Mouse (Mus musculus) stomach, embryonic 16.5 days (tissue): ENCODE measurements around the gene Slc6a21. TPM values are rescaled to one million over a fixed set of nuclear protein-coding genes. Genes with fewer than 3 reads are reported as not detected.
A peak's percentile ranks its signal among the peaks of the same experiment; 100 is the strongest.

Experiments
- ATAC-seq: fragments of 200-750 bp; cut with Nextera tagmentation; 2 replicates; pipeline ENCODE4 v1.8.0; 2017; ENCODE audit warnings: moderate number of reproducible peaks, moderate TSS enrichment; ENCODE audit not compliant: insufficient read depth, low FRiP score
- H3K27ac ChIP-seq: fragments of 300-500 bp; sonication (generic); 2 replicates; pipeline ENCODE4 v1.5.1; 2014; ENCODE audit warnings: low read length
- H3K27me3 ChIP-seq: fragments of 300-500 bp; sonication (generic); 2 replicates; pipeline ENCODE4 v1.6.1; 2014; ENCODE audit warnings: low read length, control low read depth, mixed read lengths; ENCODE audit not compliant: control insufficient read depth, insufficient read depth
- H3K36me3 ChIP-seq: fragments of 300-500 bp; sonication (generic); 2 replicates; pipeline ENCODE4 v1.6.1; 2014; ENCODE audit warnings: low read length; ENCODE audit not compliant: control insufficient read depth, insufficient read depth
- H3K4me1 ChIP-seq: fragments of 300-500 bp; sonication (generic); 2 replicates; pipeline ENCODE4 v1.6.1; 2014; ENCODE audit warnings: low read length, control low read depth, mixed read lengths; ENCODE audit not compliant: control insufficient read depth, insufficient read depth
- H3K4me2 ChIP-seq: fragments of 300-500 bp; sonication (generic); 2 replicates; pipeline ENCODE4 v1.6.1; 2014; ENCODE audit warnings: low read depth, low read length, mixed read lengths
- H3K4me3 ChIP-seq: fragments of 300-500 bp; sonication (generic); replicated peaks from 2 replicates; pipeline ENCODE4 v1.5.1; 2014; ENCODE audit warnings: mild to moderate bottlenecking, low read length
- H3K9ac ChIP-seq: fragments of 300-500 bp; sonication (generic); 2 replicates; pipeline ENCODE4 v1.6.1; 2014; ENCODE audit warnings: low read length
- H3K9me3 ChIP-seq: fragments of 300-500 bp; sonication (generic); replicated peaks from 2 replicates; pipeline ENCODE4 v1.6.1; 2016; ENCODE audit warnings: low read length, control low read depth; ENCODE audit not compliant: control insufficient read depth
- WGBS: fragments of 180-500 bp; shearing (Covaris S2); extraction: QIAGEN DNeasy Blood & Tissue Kit; methylation state at CpG from one replicate; pipeline ENCODE4 v1.1.7; 2014; 5-methylcytosine and 5-hydroxymethylcytosine counted together
- polyA plus RNA-seq: library from polyadenylated mRNA; unstranded; fragments of >200 nt; fragmentation: Nextera tagmentation; extraction: Ambion mirVana; gene quantifications from 2 replicates; pipeline ENCODE4 v1.2.1, GENCODE M21; 2015

Gene Slc6a21
- polyA plus RNA-seq, 1 experiment from 2014 or later = not detected

GRCm38 (mm10) chr7:45265518-45265917 is 11.8 kb upstream of the Slc6a21 start:
- Histone ChIP-seq H3K9me3 (no peaks in the 10 kb centered on the region), H3K4me1 (no peaks in the 10 kb centered on the region), H3K36me3 (no peaks in the 10 kb centered on the region), H3K27me3 (no peaks in the 10 kb centered on the region), H3K4me3 (no peak overlapping the region), H3K9ac (no peak overlapping the region), H3K27ac (no peak overlapping the region), H3K4me2 (no peak overlapping the region)
- no peak for ATAC-seq
- 80% methylated on average over 1 of the region's 1 CpGs for WGBS

- Histone ChIP-seq H3K36me3 (no peaks in the 10 kb centered on the region), H3K4me2 (no peak overlapping the region), H3K9me3 (no peaks in the 10 kb centered on the region), H3K9ac (no peak overlapping the region), H3K27ac (no peak overlapping the region), H3K4me1 (no peaks in the 10 kb centered on the region), H3K27me3 (no peaks in the 10 kb centered on the region), H3K4me3 (no peak overlapping the region)
- ATAC-seq = no peak
- WGBS = 47% methylated on average over 10 of the region's 10 CpGs
These were observed 4.4 kb upstream of the Slc6a21 start for GRCm38 (mm10) chr7:45272786-45273412.

- no peak for ATAC-seq
- H3K9me3 ChIP-seq = no peaks in the 10 kb centered on the region
- H3K36me3 ChIP-seq = no peaks in the 10 kb centered on the region
- H3K27me3 ChIP-seq = no peaks in the 10 kb centered on the region
- 83% methylated on average over 8 of the region's 8 CpGs for WGBS
- H3K9ac ChIP-seq = no peak overlapping the region
- no peak overlapping the region for H3K27ac ChIP-seq
- H3K4me1 ChIP-seq = no peaks in the 10 kb centered on the region
- H3K4me2 ChIP-seq = no peak overlapping the region
- H3K4me3 ChIP-seq = no peak overlapping the region
These were observed 3.6 kb upstream of the Slc6a21 start for GRCm38 (mm10) chr7:45273672-45274071.

GRCm38 (mm10) chr7:45286486-45286885 is 9.2 kb downstream of the Slc6a21 start:
- no peak overlapping the region for H3K4me3 ChIP-seq
- H3K27ac ChIP-seq = no peak overlapping the region
- no peaks in the 10 kb centered on the region for H3K9me3 ChIP-seq
- no peaks in the 10 kb centered on the region for H3K27me3 ChIP-seq
- no peak overlapping the region for H3K9ac ChIP-seq
- no peak for ATAC-seq
- no peak overlapping the region for H3K4me2 ChIP-seq
- H3K36me3 ChIP-seq = no peaks in the 10 kb centered on the region
- no peaks in the 10 kb centered on the region for H3K4me1 ChIP-seq
- 73% methylated on average over 13 of the region's 13 CpGs for WGBS

- no peak for ATAC-seq
- no peaks in the 10 kb centered on the region for H3K4me1 ChIP-seq
- no peak overlapping the region for H3K4me3 ChIP-seq
- no peaks in the 10 kb centered on the region for H3K36me3 ChIP-seq
- H3K4me2 ChIP-seq = no peak overlapping the region
- H3K9ac ChIP-seq = no peak overlapping the region
- no peaks in the 10 kb centered on the region for H3K27me3 ChIP-seq
- H3K9me3 ChIP-seq = no peaks in the 10 kb centered on the region
- WGBS = 74% methylated on average over 1 of the region's 1 CpGs
- no peak overlapping the region for H3K27ac ChIP-seq
These were observed 19.3 kb downstream of the Slc6a21 start for GRCm38 (mm10) chr7:45296626-45297025.

- Histone ChIP-seq H3K9me3 (no peaks in the 10 kb centered on the region), H3K27ac (no peak overlapping the region), H3K4me3 (no peak overlapping the region), H3K4me2 (no peak overlapping the region), H3K27me3 (no peaks in the 10 kb centered on the region), H3K36me3 (no peaks in the 10 kb centered on the region), H3K9ac (no peak overlapping the region), H3K4me1 (no peaks in the 10 kb centered on the region)
- 62% methylated on average over 3 of the region's 3 CpGs for WGBS
- no peak for ATAC-seq
These were observed 20.2 kb downstream of the Slc6a21 start for GRCm38 (mm10) chr7:45297563-45297962.

GRCm38 (mm10) chr7:45299752-45300151 is 22.4 kb downstream of the Slc6a21 start:
- Histone ChIP-seq H3K36me3 (no peaks in the 10 kb centered on the region), H3K9ac (no peak overlapping the region), H3K27me3 (no peaks in the 10 kb centered on the region), H3K9me3 (no peaks in the 10 kb centered on the region), H3K4me1 (no peaks in the 10 kb centered on the region), H3K4me3 (no peak overlapping the region), H3K4me2 (no peak overlapping the region), H3K27ac (no peak overlapping the region)
- peak; percentile 87 for ATAC-seq
- 10% methylated on average over 5 of the region's 5 CpGs for WGBS

GRCm38 (mm10) chr7:45300270-45300669 is 23.0 kb downstream of the Slc6a21 start:
- 0 out of 2 replicates have a peak, but pooled peaks cover 3% of the 10 kb centered on the region for H3K4me1 ChIP-seq
- no peaks in the 10 kb centered on the region for H3K27me3 ChIP-seq
- no peak overlapping the region for H3K4me3 ChIP-seq
- WGBS = 13% methylated on average over 6 of the region's 6 CpGs
- no peaks in the 10 kb centered on the region for H3K9me3 ChIP-seq
- no peak for ATAC-seq
- no peak overlapping the region for H3K27ac ChIP-seq
- no peaks in the 10 kb centered on the region for H3K36me3 ChIP-seq
- H3K9ac ChIP-seq = 0 out of 2 replicates have a peak overlapping the region, but pooled peaks have one; percentile 18
- no peak overlapping the region for H3K4me2 ChIP-seq

- Histone ChIP-seq H3K4me2 (no peak overlapping the region), H3K4me1 (0 out of 2 replicates have a peak, but pooled peaks cover 5% of the 10 kb centered on the region), H3K4me3 (no peak overlapping the region), H3K27ac (no peak overlapping the region), H3K27me3 (no peaks in the 10 kb centered on the region), H3K9ac (no peak overlapping the region), H3K36me3 (no peaks in the 10 kb centered on the region), H3K9me3 (no peaks in the 10 kb centered on the region)
- ATAC-seq = no peak
- WGBS = 60% methylated on average over 8 of the region's 8 CpGs
These were observed 25.3 kb downstream of the Slc6a21 start for GRCm38 (mm10) chr7:45302626-45303025.
